Mouse (Mus musculus): Measurements from ENCODE around the gene Kif13a. TPM values are rescaled to one million over a fixed set of nuclear protein-coding genes. Genes with fewer than 3 reads are reported as not detected.

The Kif13a gene
- polyA plus RNA-seq, 1 experiment = 5.3 TPM

- Histone ChIP-seq H3K27ac (ENCODE audit: control insufficient read depth, insufficient read depth, low read depth, low read length) (no peak overlapping the region), H3K36me3 (ENCODE audit: control insufficient read depth, insufficient read depth, low read length) (no peaks in the 10 kb centered on the region), H3K4me3 (ENCODE audit: control insufficient read depth, low read depth, low read length) (no peak overlapping the region), H3K27me3 (ENCODE audit: control insufficient read depth, insufficient read depth, low read length) (no peaks in the 10 kb centered on the region), H3K4me1 (ENCODE audit: control insufficient read depth, insufficient read depth, low read length) (no peaks in the 10 kb centered on the region)
- TF ChIP-seq POLR2A (IDR thresholded peaks at IDR 0.05; ENCODE audit: control insufficient read depth, low read depth, low read length) (no peak), CTCF (IDR thresholded peaks at IDR 0.05; ENCODE audit: control insufficient read depth, insufficient read depth, insufficient replicate concordance, low read depth, low read length) (no peak)
These were observed 109.9 kb downstream of the Kif13a start for GRCm38 (mm10) chr13:46819729-46820223.

GRCm38 (mm10) chr13:46819202-46819728 lies 110.4 kb downstream of the Kif13a start:
- no peaks in the 10 kb centered on the region for H3K36me3 ChIP-seq (ENCODE audit: control insufficient read depth, insufficient read depth, low read length)
- no peak overlapping the region for H3K27ac ChIP-seq (ENCODE audit: control insufficient read depth, insufficient read depth, low read depth, low read length)
- H3K4me1 ChIP-seq (ENCODE audit: control insufficient read depth, insufficient read depth, low read length) = no peaks in the 10 kb centered on the region
- TF ChIP-seq POLR2A (IDR thresholded peaks at IDR 0.05; ENCODE audit: control insufficient read depth, low read depth, low read length) = no peak
- no peak for TF ChIP-seq CTCF (IDR thresholded peaks at IDR 0.05; ENCODE audit: control insufficient read depth, insufficient read depth, insufficient replicate concordance, low read depth, low read length)
- H3K27me3 ChIP-seq (ENCODE audit: control insufficient read depth, insufficient read depth, low read length) = no peaks in the 10 kb centered on the region
- no peak overlapping the region for H3K4me3 ChIP-seq (ENCODE audit: control insufficient read depth, low read depth, low read length)

DNA sequence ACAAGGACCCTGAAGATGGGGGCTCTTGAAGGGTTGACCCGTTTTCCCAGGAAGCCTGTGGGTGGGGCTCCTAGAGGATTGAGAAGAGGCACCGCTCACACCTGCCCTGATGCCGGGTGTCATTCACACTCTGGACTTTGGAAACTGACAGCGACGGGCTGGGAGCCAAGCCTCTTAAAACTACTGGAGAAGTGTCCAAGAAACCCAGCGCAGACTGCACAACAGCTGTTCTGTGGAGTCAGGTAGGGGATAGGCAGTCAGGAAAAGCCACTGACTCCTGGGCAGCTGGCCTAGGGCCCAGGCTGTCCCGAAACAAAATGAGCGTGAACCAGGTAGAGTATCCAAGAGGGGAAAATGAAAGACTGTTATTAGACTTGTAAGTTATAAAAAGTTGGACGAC lies 111.3 kb downstream of the Kif13a start:
- Histone ChIP-seq H3K4me3 (ENCODE audit: control insufficient read depth, low read depth, low read length) (no peak overlapping the region), H3K27me3 (ENCODE audit: control insufficient read depth, insufficient read depth, low read length) (no peaks in the 10 kb centered on the region), H3K4me1 (ENCODE audit: control insufficient read depth, insufficient read depth, low read length) (no peaks in the 10 kb centered on the region), H3K27ac (ENCODE audit: control insufficient read depth, insufficient read depth, low read depth, low read length) (no peak overlapping the region), H3K36me3 (ENCODE audit: control insufficient read depth, insufficient read depth, low read length) (no peaks in the 10 kb centered on the region)
- TF ChIP-seq CTCF (IDR thresholded peaks at IDR 0.05; ENCODE audit: control insufficient read depth, insufficient read depth, insufficient replicate concordance, low read depth, low read length) (no peak), POLR2A (IDR thresholded peaks at IDR 0.05; ENCODE audit: control insufficient read depth, low read depth, low read length) (no peak)

GRCm38 (mm10) chr13:46812648-46813184 lies 117.0 kb downstream of the Kif13a start:
- Histone ChIP-seq H3K4me3 (ENCODE audit: control insufficient read depth, low read depth, low read length) (no peak overlapping the region), H3K36me3 (ENCODE audit: control insufficient read depth, insufficient read depth, low read length) (no peaks in the 10 kb centered on the region), H3K4me1 (ENCODE audit: control insufficient read depth, insufficient read depth, low read length) (0 out of 2 replicates have a peak, but pooled peaks cover 2% of the 10 kb centered on the region), H3K27me3 (ENCODE audit: control insufficient read depth, insufficient read depth, low read length) (no peaks in the 10 kb centered on the region), H3K27ac (ENCODE audit: control insufficient read depth, insufficient read depth, low read depth, low read length) (no peak overlapping the region)
- TF ChIP-seq CTCF (IDR thresholded peaks at IDR 0.05; ENCODE audit: control insufficient read depth, insufficient read depth, insufficient replicate concordance, low read depth, low read length) = no peak
- TF ChIP-seq POLR2A (IDR thresholded peaks at IDR 0.05; ENCODE audit: control insufficient read depth, low read depth, low read length) = no peak

DNA sequence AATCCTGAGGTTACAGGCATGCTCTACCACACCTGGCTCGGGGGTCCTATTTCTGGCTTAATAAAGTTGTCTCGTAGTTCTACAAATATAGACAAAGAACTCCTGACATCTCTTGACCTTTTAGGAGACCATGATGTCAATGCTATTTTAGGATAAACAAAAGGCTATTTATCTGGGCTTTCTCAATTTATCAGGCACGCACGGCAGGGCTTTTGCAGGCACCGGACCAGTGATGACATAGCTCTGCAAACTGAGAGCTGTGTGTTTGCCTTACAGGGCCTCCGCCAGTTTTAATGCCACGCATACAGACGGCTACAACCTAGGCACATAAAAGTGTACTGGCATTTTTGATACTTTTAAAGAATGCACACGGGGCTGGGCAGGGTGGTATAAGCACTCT lies 118.0 kb downstream of the Kif13a start:
- H3K27me3 ChIP-seq (ENCODE audit: control insufficient read depth, insufficient read depth, low read length) = no peaks in the 10 kb centered on the region
- H3K4me1 ChIP-seq (ENCODE audit: control insufficient read depth, insufficient read depth, low read length) = 0 out of 2 replicates have a peak, but pooled peaks cover 2% of the 10 kb centered on the region
- no peak overlapping the region for H3K27ac ChIP-seq (ENCODE audit: control insufficient read depth, insufficient read depth, low read depth, low read length)
- no peak overlapping the region for H3K4me3 ChIP-seq (ENCODE audit: control insufficient read depth, low read depth, low read length)
- no peak for TF ChIP-seq CTCF (IDR thresholded peaks at IDR 0.05; ENCODE audit: control insufficient read depth, insufficient read depth, insufficient replicate concordance, low read depth, low read length)
- TF ChIP-seq POLR2A (IDR thresholded peaks at IDR 0.05; ENCODE audit: control insufficient read depth, low read depth, low read length) = no peak
- no peaks in the 10 kb centered on the region for H3K36me3 ChIP-seq (ENCODE audit: control insufficient read depth, insufficient read depth, low read length)

DNA sequence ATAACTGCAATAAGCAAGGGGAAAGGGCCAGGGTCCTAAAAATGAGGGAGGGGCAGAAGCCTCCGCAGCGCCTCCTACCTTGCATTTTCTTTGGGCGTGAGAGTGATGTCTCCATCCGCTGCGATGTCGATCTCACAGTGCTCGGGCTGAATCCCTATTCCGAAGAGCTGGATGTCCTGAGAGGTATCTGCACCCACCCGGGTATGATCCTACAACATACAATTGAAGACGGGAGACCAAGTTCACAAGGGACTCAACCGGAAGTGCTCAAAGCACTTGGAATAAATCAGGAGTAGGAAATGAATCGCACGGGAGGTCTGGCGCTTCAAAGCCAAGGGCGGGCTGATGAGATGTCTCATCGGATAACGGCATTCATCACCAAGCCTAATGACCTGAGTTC lies 119.1 kb downstream of the Kif13a start:
- H3K4me1 ChIP-seq (ENCODE audit: control insufficient read depth, insufficient read depth, low read length) = 0 out of 2 replicates have a peak, but pooled peaks cover 2% of the 10 kb centered on the region
- peak overlapping the region; percentile 54 for H3K4me3 ChIP-seq (ENCODE audit: control insufficient read depth, low read depth, low read length)
- TF ChIP-seq POLR2A (IDR thresholded peaks at IDR 0.05; ENCODE audit: control insufficient read depth, low read depth, low read length) (no peak), CTCF (IDR thresholded peaks at IDR 0.05; ENCODE audit: control insufficient read depth, insufficient read depth, insufficient replicate concordance, low read depth, low read length) (no peak)
- no peaks in the 10 kb centered on the region for H3K27me3 ChIP-seq (ENCODE audit: control insufficient read depth, insufficient read depth, low read length)
- H3K36me3 ChIP-seq (ENCODE audit: control insufficient read depth, insufficient read depth, low read length) = no peaks in the 10 kb centered on the region
- no peak overlapping the region for H3K27ac ChIP-seq (ENCODE audit: control insufficient read depth, insufficient read depth, low read depth, low read length)

DNA sequence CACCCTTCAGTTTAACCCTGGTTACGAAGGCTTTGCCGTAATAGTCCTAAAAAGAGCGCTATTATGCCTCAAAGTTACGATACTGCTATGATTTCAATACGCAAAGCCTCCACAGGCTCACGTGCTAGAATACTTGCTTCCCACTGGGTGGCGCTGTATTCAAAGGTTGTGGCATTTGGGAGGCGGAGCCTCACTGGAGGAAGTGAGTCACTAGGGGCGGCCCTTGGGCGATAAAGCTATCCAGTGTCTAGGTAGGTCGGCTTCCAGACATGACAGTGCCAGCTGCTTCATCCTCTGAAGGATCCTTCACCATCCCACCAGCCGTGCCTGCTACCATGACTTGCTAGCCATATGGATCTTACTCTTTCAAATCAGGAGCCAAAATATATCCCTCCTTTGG lies 119.6 kb downstream of the Kif13a start:
- H3K36me3 ChIP-seq (ENCODE audit: control insufficient read depth, insufficient read depth, low read length) = no peaks in the 10 kb centered on the region
- H3K27ac ChIP-seq (ENCODE audit: control insufficient read depth, insufficient read depth, low read depth, low read length) = no peak overlapping the region
- H3K4me3 ChIP-seq (ENCODE audit: control insufficient read depth, low read depth, low read length) = peak overlapping the region; percentile 54
- TF ChIP-seq CTCF (IDR thresholded peaks at IDR 0.05; ENCODE audit: control insufficient read depth, insufficient read depth, insufficient replicate concordance, low read depth, low read length) (peak; percentile 71; the same call in 1 of the 2 replicates), POLR2A (IDR thresholded peaks at IDR 0.05; ENCODE audit: control insufficient read depth, low read depth, low read length) (peak; percentile 33; the same call in 1 of the 2 replicates)
- H3K4me1 ChIP-seq (ENCODE audit: control insufficient read depth, insufficient read depth, low read length) = 0 out of 2 replicates have a peak, but pooled peaks cover 2% of the 10 kb centered on the region
- no peaks in the 10 kb centered on the region for H3K27me3 ChIP-seq (ENCODE audit: control insufficient read depth, insufficient read depth, low read length)

Measured in testis, adult 2 months (tissue).